Mouse (Mus musculus): Measurements from ENCODE around the gene Tbxas1. TPM values are rescaled to one million over a fixed set of nuclear protein-coding genes. Genes with fewer than 3 reads are reported as not detected.
A peak's percentile ranks its signal among the peaks of the same experiment; 100 is the strongest.

Gene Tbxas1
- total and polyA plus RNA-seq, 2 experiments: 1.1 to 3.5 TPM

- DNase-seq (ENCODE audit: extremely low read depth, low read depth, low spot score): no peak
Observed at GRCm38 (mm10) chr6:39106812-39107211, 231.6 kb downstream of the Tbxas1 start.

DNA sequence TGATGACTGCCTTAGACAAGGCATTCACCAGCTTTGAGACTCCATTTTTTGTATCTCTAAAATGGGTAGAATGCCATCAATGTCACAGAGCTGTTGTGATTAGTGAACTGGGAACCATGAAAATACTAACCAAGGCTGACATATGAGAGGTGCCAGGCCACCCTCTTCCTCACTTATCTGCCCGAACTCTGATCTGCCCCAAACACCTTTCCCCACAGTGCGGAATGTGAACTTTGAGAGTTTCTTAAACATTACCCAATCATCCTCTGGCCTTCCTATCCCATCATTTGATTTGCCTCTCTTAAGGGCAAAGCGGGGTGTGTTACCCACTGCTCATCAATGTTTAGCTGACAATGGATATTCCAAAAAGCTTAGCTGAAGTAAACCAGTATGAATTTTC lies 237.5 kb downstream of the Tbxas1 start:
- TF ChIP-seq POLR2A (IDR thresholded peaks at IDR 0.05; ENCODE audit: extremely low read depth, insufficient read depth, low read length) (no peak), CTCF (IDR thresholded peaks at IDR 0.05; ENCODE audit: low read depth, low read length) (no peak)
- H3K4me3 ChIP-seq (ENCODE audit: insufficient read depth, low read depth, low read length): no peak overlapping the region
- no peak overlapping the region for H3K9ac ChIP-seq (ENCODE audit: low read depth, low read length)
- WGBS: 34% methylated on average over 3 of the region's 3 CpGs
- peak; percentile 88 for DNase-seq (ENCODE audit: extremely low read depth, low read depth, low spot score)
- peaks cover 7% of the 10 kb centered on the region; the same call in 1 of the 2 replicates for H3K79me2 ChIP-seq (ENCODE audit: control insufficient read depth, insufficient read depth, low read length)
- no peak overlapping the region; the same call in 1 of the 2 replicates for H3K27ac ChIP-seq (replicated peaks; ENCODE audit: insufficient read depth, low read depth, low read length)
- peaks cover 14% of the 10 kb centered on the region for H3K4me1 ChIP-seq (ENCODE audit: control insufficient read depth, insufficient read depth, low read length)
- no peaks in the 10 kb centered on the region for H3K27me3 ChIP-seq (ENCODE audit: control insufficient read depth, insufficient read depth, low read length)
- H3K36me3 ChIP-seq (ENCODE audit: control insufficient read depth, insufficient read depth, low read length): peaks cover 26% of the 10 kb centered on the region

More at GRCm38 (mm10) chr6:39106812-39107211, 231.6 kb downstream of the Tbxas1 start:
- WGBS: 83% methylated on average over 2 of the region's 2 CpGs
- Histone ChIP-seq H3K36me3 (ENCODE audit: control insufficient read depth, insufficient read depth, low read length) (peaks cover 60% of the 10 kb centered on the region), H3K4me1 (ENCODE audit: control insufficient read depth, insufficient read depth, low read length) (no peaks in the 10 kb centered on the region), H3K79me2 (ENCODE audit: control insufficient read depth, insufficient read depth, low read length) (no peaks in the 10 kb centered on the region), H3K27me3 (ENCODE audit: control insufficient read depth, insufficient read depth, low read length) (no peaks in the 10 kb centered on the region), H3K9ac (ENCODE audit: low read depth, low read length) (no peak overlapping the region), H3K27ac (replicated peaks; ENCODE audit: insufficient read depth, low read depth, low read length) (no peak overlapping the region), H3K4me3 (ENCODE audit: insufficient read depth, low read depth, low read length) (no peak overlapping the region)
- TF ChIP-seq POLR2A (IDR thresholded peaks at IDR 0.05; ENCODE audit: extremely low read depth, insufficient read depth, low read length): no peak
- peak; percentile 30 for TF ChIP-seq CTCF (IDR thresholded peaks at IDR 0.05; ENCODE audit: low read depth, low read length)

DNA sequence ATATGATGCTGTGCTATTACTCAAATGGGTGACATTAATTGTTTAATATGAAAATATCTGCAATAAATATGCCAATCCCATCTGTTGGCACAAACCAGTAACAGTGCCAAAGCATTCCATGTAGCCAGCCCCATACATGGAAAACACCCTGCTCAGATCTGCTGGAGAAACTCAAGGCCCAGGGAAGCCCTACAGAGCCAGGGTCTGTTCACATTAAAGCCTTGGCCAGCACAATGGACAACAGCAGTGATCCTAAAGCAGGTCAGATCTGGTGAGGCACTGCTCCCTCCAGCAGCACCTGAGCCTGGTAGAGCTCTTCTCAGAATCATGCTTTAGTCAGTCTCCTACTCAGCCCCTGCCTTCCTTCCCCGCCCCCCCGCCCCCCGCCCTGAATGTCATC lies 237.9 kb downstream of the Tbxas1 start:
- no peak for DNase-seq (ENCODE audit: extremely low read depth, low read depth, low spot score)

GRCm38 (mm10) chr6:39115438-39115837 lies 240.2 kb downstream of the Tbxas1 start:
- no peaks in the 10 kb centered on the region for H3K27me3 ChIP-seq (ENCODE audit: control insufficient read depth, insufficient read depth, low read length)
- 96% methylated on average over 1 of the region's 1 CpGs for WGBS
- no peak overlapping the region for H3K9ac ChIP-seq (ENCODE audit: low read depth, low read length)
- H3K27ac ChIP-seq (replicated peaks; ENCODE audit: insufficient read depth, low read depth, low read length): no peak overlapping the region
- TF ChIP-seq CTCF (IDR thresholded peaks at IDR 0.05; ENCODE audit: low read depth, low read length): no peak
- no peak for TF ChIP-seq POLR2A (IDR thresholded peaks at IDR 0.05; ENCODE audit: extremely low read depth, insufficient read depth, low read length)
- peaks cover 14% of the 10 kb centered on the region for H3K36me3 ChIP-seq (ENCODE audit: control insufficient read depth, insufficient read depth, low read length)
- no peak for DNase-seq (ENCODE audit: extremely low read depth, low read depth, low spot score)
- peaks cover 16% of the 10 kb centered on the region for H3K4me1 ChIP-seq (ENCODE audit: control insufficient read depth, insufficient read depth, low read length)
- H3K79me2 ChIP-seq (ENCODE audit: control insufficient read depth, insufficient read depth, low read length): peaks cover 15% of the 10 kb centered on the region; the same call in 1 of the 2 replicates
- H3K4me3 ChIP-seq (ENCODE audit: insufficient read depth, low read depth, low read length): no peak overlapping the region

More for the DNA sequence above, 237.9 kb downstream of the Tbxas1 start:
- Histone ChIP-seq H3K9ac (ENCODE audit: low read depth, low read length) (no peak overlapping the region), H3K79me2 (ENCODE audit: control insufficient read depth, insufficient read depth, low read length) (peaks cover 9% of the 10 kb centered on the region; the same call in 1 of the 2 replicates), H3K4me1 (ENCODE audit: control insufficient read depth, insufficient read depth, low read length) (peaks cover 14% of the 10 kb centered on the region), H3K4me3 (ENCODE audit: insufficient read depth, low read depth, low read length) (no peak overlapping the region), H3K36me3 (ENCODE audit: control insufficient read depth, insufficient read depth, low read length) (peaks cover 24% of the 10 kb centered on the region), H3K27ac (replicated peaks; ENCODE audit: insufficient read depth, low read depth, low read length) (no peak overlapping the region), H3K27me3 (ENCODE audit: control insufficient read depth, insufficient read depth, low read length) (no peaks in the 10 kb centered on the region)
- WGBS: 96% methylated on average over 3 of the region's 3 CpGs
- TF ChIP-seq CTCF (IDR thresholded peaks at IDR 0.05; ENCODE audit: low read depth, low read length) (no peak), POLR2A (IDR thresholded peaks at IDR 0.05; ENCODE audit: extremely low read depth, insufficient read depth, low read length) (no peak)

DNA sequence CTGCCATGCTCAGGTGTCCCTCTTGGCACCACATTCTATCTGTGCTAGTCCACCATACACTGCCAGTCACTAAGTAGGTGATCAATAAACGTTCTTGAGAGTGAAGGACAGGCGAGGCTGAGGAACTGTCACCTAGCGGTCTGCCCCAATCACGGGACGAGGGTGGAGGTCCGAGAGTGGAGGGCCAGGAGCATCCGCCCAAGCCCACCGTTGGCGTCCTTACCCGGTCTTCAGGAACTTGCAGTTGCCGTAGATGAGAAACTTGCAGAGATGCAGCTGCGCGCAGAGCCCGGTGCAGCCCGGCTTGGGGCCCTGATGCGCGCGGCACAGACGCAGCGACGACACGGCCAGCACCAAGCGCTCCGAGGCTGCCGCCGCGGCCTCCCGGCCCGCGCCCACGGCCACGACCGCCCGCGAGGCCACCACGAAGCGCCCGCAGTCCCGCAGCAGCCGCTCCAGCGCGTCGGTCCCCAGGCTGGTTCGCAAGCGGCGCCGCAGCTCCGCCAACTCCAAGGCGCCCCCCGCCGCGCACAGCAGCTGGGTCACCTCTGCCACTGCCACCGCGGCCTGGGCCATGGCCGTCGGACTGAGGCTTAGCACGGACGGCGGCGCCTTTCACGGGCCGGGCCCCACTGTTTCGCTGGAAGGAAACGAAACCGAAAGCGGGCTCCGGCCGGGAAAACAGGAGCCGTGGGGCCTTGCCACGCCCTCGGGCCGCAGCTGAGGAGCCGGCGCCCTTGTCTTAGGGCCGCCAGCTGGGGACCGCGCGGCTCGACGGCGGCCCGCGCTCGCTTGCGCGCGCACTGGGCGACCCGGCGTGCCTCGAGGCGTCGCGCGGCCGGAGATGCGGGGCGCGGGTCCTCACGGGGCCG lies 242.6 kb downstream of the Tbxas1 start, which contains the start of gene Parp12:
TSS of gene Parp12 (minus strand) at position 766 of the 872 bp plus-strand sequence.
- Histone ChIP-seq H3K9ac (ENCODE audit: low read depth, low read length) (peak within 1 kb of the TSS; percentile 91), H3K36me3 (ENCODE audit: control insufficient read depth, insufficient read depth, low read length) (peaks cover 3% of the 10 kb centered on the region; the same call in 1 of the 2 replicates), H3K79me2 (ENCODE audit: control insufficient read depth, insufficient read depth, low read length) (peaks cover 11% of the 10 kb centered on the region; the same call in 1 of the 2 replicates), H3K27ac (replicated peaks; ENCODE audit: insufficient read depth, low read depth, low read length) (peak within 1 kb of the TSS; percentile 56), H3K4me3 (ENCODE audit: insufficient read depth, low read depth, low read length) (peak within 1 kb of the TSS; percentile 78), H3K27me3 (ENCODE audit: control insufficient read depth, insufficient read depth, low read length) (no peaks in the 10 kb centered on the region), H3K4me1 (ENCODE audit: control insufficient read depth, insufficient read depth, low read length) (peaks cover 16% of the 10 kb centered on the region)
- under 1% methylated on average over 101 of the region's 101 CpGs for WGBS
- DNase-seq (ENCODE audit: extremely low read depth, low read depth, low spot score): peak; percentile 71
- TF ChIP-seq CTCF (IDR thresholded peaks at IDR 0.05; ENCODE audit: low read depth, low read length): no peak
- 0 out of 2 replicates have a peak, but pooled peaks have one; percentile 41 for TF ChIP-seq POLR2A (IDR thresholded peaks at IDR 0.05; ENCODE audit: extremely low read depth, insufficient read depth, low read length)
